Mouse (Mus musculus) spleen, postnatal 4 days (tissue): ENCODE data around the gene Pctp.

ENCODE experiments used
- DNase-seq, 2 experiments: peaks; one replicate each; pipeline ENCODE4 v3.0.0; 2022; ENCODE audit warnings: low spot score in 2 of 2

Pctp gene

GRCm38 (mm10) chr11:90007791-90008531 is 5.3 kb upstream of the Pctp start:
- no peak for DNase-seq

- DNase-seq = no peak
Observed at GRCm38 (mm10) chr11:90006111-90006510, 3.4 kb upstream of the Pctp start.

GRCm38 (mm10) chr11:90003386-90003785 is 692 bp upstream of the Pctp start:
- no peak for DNase-seq

DNA sequence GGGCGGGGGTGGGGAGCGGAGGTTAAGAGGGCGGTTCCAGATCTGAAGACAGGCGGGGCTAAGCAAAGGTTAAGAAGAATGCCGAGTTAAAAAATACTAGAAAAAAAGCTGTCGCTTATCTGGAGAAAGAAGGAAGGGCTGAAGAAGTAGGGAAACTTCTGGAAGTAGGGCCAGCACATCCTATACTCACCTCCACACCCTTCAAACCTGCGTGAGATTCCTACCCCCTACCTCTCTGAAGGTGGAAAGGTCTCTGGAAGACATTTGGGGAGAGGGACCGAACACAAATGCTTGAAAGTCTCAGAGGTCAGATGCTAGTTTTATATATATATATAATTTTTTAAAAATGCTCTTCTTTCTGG is 274 bp upstream of the Pctp start:
- no peak for DNase-seq

DNA sequence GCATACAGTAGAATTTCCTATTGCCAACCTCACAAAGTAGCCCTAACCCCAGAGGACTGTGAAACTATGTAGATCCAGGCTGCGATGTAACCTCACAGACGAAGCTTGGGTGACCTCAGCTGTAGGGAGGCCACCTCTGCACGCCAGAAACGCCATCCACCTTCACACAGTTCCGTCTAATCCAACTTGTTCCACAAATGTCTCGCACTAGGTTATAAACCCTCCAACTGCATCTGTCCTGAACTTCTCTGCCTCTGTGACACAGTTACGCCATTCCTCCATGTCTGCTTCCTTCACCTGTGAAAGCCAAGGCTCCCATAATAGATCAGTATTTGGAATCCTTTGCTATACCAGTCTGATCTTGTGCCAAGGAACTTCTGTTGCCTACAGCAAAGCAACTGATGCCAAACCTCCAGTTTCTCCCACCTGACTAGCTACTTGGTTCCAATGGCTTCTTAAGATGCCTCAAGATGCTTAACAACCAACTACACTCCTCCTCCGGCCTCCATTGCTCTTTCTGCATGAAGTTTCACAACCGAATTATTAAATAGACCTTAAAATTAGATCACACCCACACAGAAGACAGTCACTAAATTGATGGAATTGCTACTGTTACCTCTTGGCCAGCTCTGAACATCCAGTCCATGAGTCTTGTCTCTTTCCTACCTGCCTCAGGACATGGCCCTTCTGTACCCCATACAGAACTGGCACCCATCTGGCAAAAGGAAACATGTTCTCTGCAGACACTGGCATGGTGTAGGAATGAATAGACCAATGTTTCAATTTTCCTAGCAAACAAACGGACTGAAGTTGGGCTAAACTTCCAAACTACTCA is 1.1 kb downstream of the Pctp start:
- no peak for DNase-seq

GRCm38 (mm10) chr11:90000666-90001065 is 2.0 kb downstream of the Pctp start:
- DNase-seq = no peak

GRCm38 (mm10) chr11:89998996-89999770 is 3.5 kb downstream of the Pctp start:
- no peak for DNase-seq

GRCm38 (mm10) chr11:89996856-89997255 is 5.8 kb downstream of the Pctp start:
- DNase-seq = no peak

- DNase-seq = no peak
Observed at GRCm38 (mm10) chr11:89996406-89996805, 6.3 kb downstream of the Pctp start.

DNA sequence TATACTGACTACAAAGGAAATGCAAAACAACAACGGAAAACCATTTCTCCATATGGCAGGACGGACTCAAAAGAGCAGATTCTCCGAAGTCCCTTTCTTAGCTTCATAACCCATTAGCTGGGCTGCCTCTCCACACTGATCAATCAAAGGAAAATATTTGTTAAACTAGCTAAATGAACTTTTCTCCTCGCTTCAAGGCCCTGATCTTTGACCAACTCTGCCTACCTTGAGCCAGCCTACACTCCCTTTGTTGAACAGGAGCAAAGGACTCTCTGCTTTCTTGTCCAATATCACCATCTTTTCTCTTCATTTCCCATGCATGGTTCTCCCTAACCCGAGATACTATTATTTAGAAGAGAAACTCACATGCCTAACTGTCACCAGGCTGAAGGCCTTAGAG is 7.1 kb downstream of the Pctp start:
- no peak for DNase-seq

DNA sequence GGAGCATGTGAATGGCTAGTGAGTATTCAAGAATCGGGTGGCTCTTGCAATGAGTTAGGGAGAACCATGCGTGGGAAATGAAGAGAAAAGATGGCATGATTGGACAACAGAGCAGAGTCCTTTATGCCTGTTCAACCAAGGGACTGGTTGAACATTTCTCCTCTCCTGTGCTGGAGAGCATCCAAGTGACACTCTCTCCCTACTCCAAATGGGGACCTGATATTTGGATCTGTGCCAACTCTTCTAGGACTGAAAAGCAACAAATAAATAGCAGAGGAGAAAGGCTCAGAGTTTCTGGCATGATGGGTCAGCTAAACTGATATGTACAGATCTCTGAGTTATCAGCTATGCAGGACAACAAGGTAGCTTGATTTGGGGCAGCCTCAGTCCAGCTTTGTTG is 8.0 kb downstream of the Pctp start:
- no peak for DNase-seq

- no peak for DNase-seq
Observed at GRCm38 (mm10) chr11:89991661-89992060, 11.0 kb downstream of the Pctp start.

DNA sequence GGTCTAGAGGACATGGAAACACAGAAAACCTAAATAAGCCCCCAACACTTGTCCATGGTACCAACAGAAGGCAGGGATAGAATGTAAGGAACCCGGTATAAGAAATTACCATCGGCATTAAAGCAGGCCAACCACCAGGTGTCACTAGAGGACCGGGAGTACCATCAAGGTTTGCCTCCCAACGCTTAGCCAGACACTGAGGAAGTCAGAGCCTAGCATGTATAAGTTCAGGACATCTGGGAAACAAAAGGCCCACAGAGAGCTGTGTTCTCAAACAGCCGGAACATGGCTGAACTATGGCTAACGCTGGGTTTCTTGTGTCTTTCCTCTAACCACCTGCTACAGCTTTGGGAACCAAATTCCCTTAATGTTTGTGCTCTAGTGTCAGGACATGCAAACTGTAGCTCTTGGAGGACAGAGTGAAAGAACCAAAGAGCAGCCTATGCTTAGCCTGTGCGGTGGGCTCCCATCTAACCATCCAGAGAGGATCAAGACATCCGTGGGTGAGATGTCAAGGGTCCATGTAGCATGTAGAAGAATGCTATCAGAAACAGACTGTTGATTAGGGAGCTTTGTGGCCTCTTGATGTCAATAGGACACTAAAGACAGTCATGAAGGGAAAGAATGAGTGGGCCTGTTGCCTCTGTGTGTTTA is 13.6 kb downstream of the Pctp start:
- DNase-seq = peak; percentile 44 to 82

DNA sequence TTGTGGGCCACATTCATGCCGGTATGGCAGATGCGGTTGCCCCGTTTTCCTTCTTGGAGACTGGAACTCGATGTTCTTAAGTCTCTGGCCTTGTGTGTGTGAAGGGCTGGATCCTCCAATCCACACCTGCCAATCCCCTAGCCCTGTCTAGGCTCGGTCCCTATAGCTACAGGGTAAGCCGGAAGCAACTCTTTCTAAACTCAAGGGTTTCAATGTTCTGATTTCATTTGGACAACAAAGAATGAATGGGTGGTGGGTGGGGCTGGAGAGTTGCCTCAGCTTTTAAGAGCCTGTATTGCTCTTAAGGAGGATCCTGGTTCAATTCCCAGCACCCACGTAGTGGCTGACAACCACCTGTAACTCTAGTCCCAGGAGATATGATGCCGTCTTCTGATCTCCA is 16.2 kb downstream of the Pctp start:
- DNase-seq = no peak

- no peak for DNase-seq
Observed at GRCm38 (mm10) chr11:89985200-89986187, 17.2 kb downstream of the Pctp start.

- no peak for DNase-seq
Observed at GRCm38 (mm10) chr11:89984436-89984835, 18.3 kb downstream of the Pctp start.

DNA sequence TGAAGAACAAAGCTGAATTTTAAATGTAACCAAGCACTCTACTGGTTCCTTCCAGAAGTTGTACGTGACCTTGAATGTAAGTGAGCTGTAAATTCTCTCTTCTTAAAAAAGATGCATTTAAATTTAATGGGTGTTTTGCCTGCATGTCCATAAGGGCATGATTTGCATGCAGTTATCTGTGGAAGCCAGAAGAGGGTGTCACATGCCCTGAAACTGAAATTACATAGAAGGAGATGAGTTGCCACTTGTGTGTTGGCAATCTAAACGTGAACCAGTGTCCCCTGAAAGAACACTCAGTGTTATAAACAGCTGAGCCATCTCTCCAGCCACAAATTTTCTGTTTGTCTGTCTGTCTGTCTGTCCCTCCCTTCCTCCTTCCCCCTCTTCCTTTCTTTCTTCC is 19.8 kb downstream of the Pctp start:
- peak in 1 of 2 experiments; percentile 2 for DNase-seq

- DNase-seq = no peak
Observed at GRCm38 (mm10) chr11:89980106-89980505, 22.6 kb downstream of the Pctp start.

DNA sequence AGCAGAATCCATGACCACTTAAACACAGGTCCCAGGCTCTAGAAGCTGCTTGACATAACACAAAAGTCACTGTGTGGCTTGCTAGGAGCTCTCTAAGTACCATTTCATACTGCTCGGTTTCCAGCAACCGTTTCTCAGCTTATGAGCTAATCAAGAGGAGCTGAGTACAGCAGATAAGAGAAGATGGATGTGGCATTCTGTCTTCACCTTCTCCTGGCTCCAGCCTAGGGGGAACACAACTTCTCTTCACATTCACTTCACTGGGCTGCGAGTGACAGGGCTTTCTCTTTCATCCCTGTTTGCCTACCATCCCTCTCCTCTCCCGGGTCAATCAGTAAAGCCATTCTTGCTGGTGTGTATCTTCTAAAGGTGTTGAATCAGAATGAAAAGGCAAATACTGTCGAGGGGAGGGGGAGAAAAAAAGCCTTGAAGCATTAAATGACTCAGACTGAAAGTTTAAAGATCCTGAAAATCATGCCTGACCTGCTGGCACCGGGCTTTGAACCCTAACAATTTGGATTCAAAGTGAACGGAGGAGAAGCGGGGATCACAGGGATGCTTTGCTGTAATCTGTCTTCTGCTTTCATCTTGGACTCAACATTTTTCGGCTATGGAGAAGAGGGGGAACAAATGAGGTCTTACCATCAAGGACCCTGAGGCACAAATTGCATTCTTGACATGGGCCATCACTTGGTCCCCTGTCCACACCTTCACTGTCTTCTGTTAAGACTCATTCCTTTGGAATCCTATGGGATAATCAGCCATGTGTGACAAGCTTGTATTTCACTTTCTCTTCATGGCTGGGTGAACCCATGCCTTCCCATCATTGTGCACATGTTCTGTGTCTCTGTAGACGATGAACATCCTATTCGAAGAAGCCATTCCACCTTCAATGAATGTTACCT is 23.5 kb downstream of the Pctp start:
- peak in 1 of 2 experiments; percentile 36 for DNase-seq
